Mouse (Mus musculus): ENCODE results near the gene A130010J15Rik.

DNA sequence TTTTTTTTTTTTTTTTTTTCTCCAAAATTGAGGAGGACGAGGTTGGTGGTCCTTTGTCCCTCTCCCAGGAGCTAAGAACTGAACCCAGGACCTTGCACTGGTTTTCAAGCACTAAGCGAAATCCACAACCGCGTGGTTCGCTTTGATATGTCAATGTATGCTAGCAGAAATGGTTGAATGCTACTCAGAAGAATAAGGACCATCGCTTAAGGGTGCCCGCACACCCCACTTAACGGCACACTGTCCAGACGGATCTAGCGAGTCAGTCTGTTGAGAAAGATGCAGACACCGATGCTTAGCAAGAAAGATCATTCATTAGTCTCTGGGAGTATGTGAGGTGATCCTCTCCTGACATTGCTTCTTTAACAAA lies 37.4 kb upstream of the A130010J15Rik start:
- TF ChIP-seq CTCF (IDR thresholded peaks at IDR 0.05; ENCODE audit: control insufficient read depth, insufficient read depth, insufficient read length): no peak
- TF ChIP-seq CEBPB (IDR thresholded peaks at IDR 0.05; ENCODE audit: low read depth): no peak
- TF ChIP-seq MYOD1 (IDR thresholded peaks at IDR 0.05; ENCODE audit: control insufficient read depth, insufficient read length, low read depth): no peak
- TF ChIP-seq USF1 (IDR thresholded peaks at IDR 0.05; ENCODE audit: low read depth): no peak
- no peak for TF ChIP-seq MYOG (IDR thresholded peaks at IDR 0.05; ENCODE audit: control insufficient read depth, extremely low read depth, insufficient read length)
- no peak for TF ChIP-seq MAX (IDR thresholded peaks at IDR 0.05)
- TF ChIP-seq FOSL1 (IDR thresholded peaks at IDR 0.05; ENCODE audit: insufficient read depth, low read length, poor library complexity, severe bottlenecking): no peak

All from C2C12 (cell line).